Mouse (Mus musculus): ENCODE results near the gene Gm11361.

Gene Gm11361

GRCm38 (mm10) chr13:28257228-28257627, at the start of gene Gm11361:
TSS of gene Gm11361 (plus strand) at chr13:28257528.
- no peak for DNase-seq (ENCODE audit: low spot score)

- no peak for DNase-seq (ENCODE audit: low spot score)
These were observed 7.1 kb downstream of the Gm11361 start for GRCm38 (mm10) chr13:28264399-28264798.

- no peak for DNase-seq (ENCODE audit: low spot score)
These were observed 30.0 kb downstream of the Gm11361 start for GRCm38 (mm10) chr13:28287368-28287767.

GRCm38 (mm10) chr13:28294272-28294671, 36.9 kb downstream of the Gm11361 start:
- no peak for DNase-seq (ENCODE audit: low spot score)

- no peak for DNase-seq (ENCODE audit: low spot score)
These were observed 37.5 kb downstream of the Gm11361 start for GRCm38 (mm10) chr13:28294757-28295361.

- no peak for DNase-seq (ENCODE audit: low spot score)
These were observed 38.2 kb downstream of the Gm11361 start for GRCm38 (mm10) chr13:28295492-28295891.

- DNase-seq (ENCODE audit: low spot score) = no peak
These were observed 39.8 kb downstream of the Gm11361 start for GRCm38 (mm10) chr13:28297098-28297497.

GRCm38 (mm10) chr13:28297577-28297976, 40.2 kb downstream of the Gm11361 start:
- no peak for DNase-seq (ENCODE audit: low spot score)

Data from left cerebral cortex, adult 11 months (tissue).